Mouse (Mus musculus) MEL (cell line): ENCODE data around the gene Dnah7c. TPM values are rescaled to one million over a fixed set of nuclear protein-coding genes. Genes with fewer than 3 reads are reported as not detected.
"Not testable (repeated sequence)": the region's sequence is repeated elsewhere in the genome, so short reads cannot be mapped to it uniquely, and the experiment has no call there.

ENCODE experiments used
- DNase-seq: peaks from one replicate; pipeline ENCODE4 v3.0.0; 2011; ENCODE audit warnings: low read depth, low spot score
- H3K27ac ChIP-seq: 2 replicates; pipeline ENCODE4 v1.5.1; 2012; ENCODE audit warnings: low read depth, mild to moderate bottlenecking, control low read depth, low read length, moderate library complexity; ENCODE audit not compliant: control insufficient read depth
- H3K27me3 ChIP-seq, 2 experiments: fragments of 150-350 bp in 1 of 2; sonication (generic) in 1 of 2; 2 replicates each; pipeline ENCODE4 v1.6.1; 2012; ENCODE audit warnings: low read length in 2 of 2, mild to moderate bottlenecking in 2 of 2, improper control_type of control experiment in 1 of 2, moderate library complexity in 1 of 2; ENCODE audit not compliant: insufficient read depth in 2 of 2, control insufficient read depth in 1 of 2
- H3K36me3 ChIP-seq, 2 experiments: 2 replicates each; pipeline ENCODE4 v1.6.1; 2012 to 2014; ENCODE audit warnings: low read length in 2 of 2, improper control_type of control experiment in 1 of 2, inconsistent platforms in 1 of 2, mild to moderate bottlenecking in 1 of 2; ENCODE audit not compliant: insufficient read depth in 2 of 2, control insufficient read depth in 1 of 2
- H3K4me1 ChIP-seq, 2 experiments: fragments of 150-350 bp in 1 of 2; sonication (generic) in 1 of 2; 2 replicates each; pipeline ENCODE4 v1.6.1; 2012; ENCODE audit warnings: low read length in 2 of 2, improper control_type of control experiment in 1 of 2, mild to moderate bottlenecking in 1 of 2; ENCODE audit not compliant: insufficient read depth in 2 of 2, control insufficient read depth in 1 of 2
- H3K4me3 ChIP-seq, 2 experiments: fragments of 150-350 bp in 1 of 2; sonication (generic) in 1 of 2; 2 replicates each; pipeline ENCODE4 v1.5.1; 2012; ENCODE audit warnings: low read depth in 2 of 2, low read length in 2 of 2, mild to moderate bottlenecking in 2 of 2, moderate library complexity in 2 of 2, control low read depth in 1 of 2, improper control_type of control experiment in 1 of 2; ENCODE audit not compliant: control insufficient read depth in 1 of 2, insufficient read depth in 1 of 2
- H3K79me2 ChIP-seq: 2 replicates; pipeline ENCODE4 v1.6.1; 2012; ENCODE audit warnings: mild to moderate bottlenecking, low read length, moderate library complexity; ENCODE audit not compliant: control insufficient read depth, poor library complexity, insufficient read depth
- H3K9ac ChIP-seq: 2 replicates; pipeline ENCODE4 v1.6.1; 2012; ENCODE audit warnings: low read depth, mild to moderate bottlenecking, control low read depth, low read length, moderate library complexity; ENCODE audit not compliant: control insufficient read depth, poor library complexity, severe bottlenecking
- H3K9me3 ChIP-seq: fragments of 150-350 bp; sonication (generic); replicated peaks from 2 replicates; pipeline ENCODE4 v1.6.1; 2012; ENCODE audit warnings: mild to moderate bottlenecking, low read length, improper control_type of control experiment, moderate library complexity; ENCODE audit not compliant: insufficient read depth
- CHD2 ChIP-seq: IDR thresholded peaks from 2 replicates; pipeline ENCODE4 v1.6.1; 2011; ENCODE audit warnings: low read length, improper control_type of control experiment
- E2F4 ChIP-seq: IDR thresholded peaks from 2 replicates; pipeline ENCODE4 v1.6.1; 2011; ENCODE audit warnings: low read depth, low read length, improper control_type of control experiment, borderline replicate concordance
- ELF1 ChIP-seq: IDR thresholded peaks from 2 replicates; pipeline ENCODE4 v1.6.1; 2014; ENCODE audit warnings: low read depth, mild to moderate bottlenecking, inconsistent platforms, low read length, improper control_type of control experiment, moderate library complexity
- EP300 ChIP-seq, 2 experiments: IDR thresholded peaks; 2 replicates each; pipeline ENCODE4 v1.6.1; 2011; ENCODE audit warnings: improper control_type of control experiment in 2 of 2, low read length in 2 of 2, low read depth in 1 of 2, mild to moderate bottlenecking in 1 of 2
- ETS1 ChIP-seq: IDR thresholded peaks from 2 replicates; pipeline ENCODE4 v1.6.1; 2012; ENCODE audit warnings: low read depth, mild to moderate bottlenecking, inconsistent platforms, low read length, improper control_type of control experiment, moderate library complexity
- GABPA ChIP-seq: IDR thresholded peaks from 2 replicates; pipeline ENCODE4 v1.6.1; 2012; ENCODE audit warnings: low read depth, mild to moderate bottlenecking, inconsistent platforms, low read length, improper control_type of control experiment, moderate library complexity
- GATA1 ChIP-seq: IDR thresholded peaks from 2 replicates; pipeline ENCODE4 v1.6.1; 2011; ENCODE audit warnings: low read depth, low read length, improper control_type of control experiment
- MAFK ChIP-seq: IDR thresholded peaks from 2 replicates; pipeline ENCODE4 v1.6.1; 2011; ENCODE audit warnings: low read depth, mild to moderate bottlenecking, low read length, improper control_type of control experiment, borderline replicate concordance
- MAZ ChIP-seq: IDR thresholded peaks from 2 replicates; pipeline ENCODE4 v1.6.1; 2012; ENCODE audit warnings: low read depth, mild to moderate bottlenecking, inconsistent platforms, low read length, improper control_type of control experiment
- POLR2A ChIP-seq, 2 experiments: IDR thresholded peaks; 2 replicates each; pipeline ENCODE4 v1.6.1; 2011 to 2012; ENCODE audit warnings: low read length in 2 of 2, mild to moderate bottlenecking in 2 of 2, control low read depth in 1 of 2, improper control_type of control experiment in 1 of 2, low read depth in 1 of 2, moderate library complexity in 1 of 2; ENCODE audit not compliant: control insufficient read depth in 1 of 2, insufficient read depth in 1 of 2, poor library complexity in 1 of 2
- POLR2AphosphoS2 ChIP-seq: IDR thresholded peaks from 2 replicates; pipeline ENCODE4 v1.6.1; 2011; ENCODE audit warnings: low read length, improper control_type of control experiment
- POLR2AphosphoS5 ChIP-seq: IDR thresholded peaks from 2 replicates; pipeline ENCODE4 v1.6.1; 2012; ENCODE audit warnings: low read depth, borderline replicate concordance, mild to moderate bottlenecking, inconsistent platforms, low read length, moderate library complexity, mixed read lengths
- RAD21 ChIP-seq: IDR thresholded peaks from 2 replicates; pipeline ENCODE4 v1.6.1; 2011; ENCODE audit warnings: mild to moderate bottlenecking, low read depth, low read length, improper control_type of control experiment
- RCOR1 ChIP-seq: IDR thresholded peaks from 2 replicates; pipeline ENCODE4 v1.6.1; 2012; ENCODE audit warnings: low read depth, mild to moderate bottlenecking, inconsistent platforms, low read length, improper control_type of control experiment
- SIN3A ChIP-seq: IDR thresholded peaks from 2 replicates; pipeline ENCODE4 v1.6.1; 2012; ENCODE audit warnings: low read length, improper control_type of control experiment, inconsistent platforms
- TAL1 ChIP-seq: IDR thresholded peaks from 2 replicates; pipeline ENCODE4 v1.6.1; 2012; ENCODE audit warnings: mild to moderate bottlenecking, inconsistent platforms, low read length, moderate library complexity, mixed read lengths
- TCF12 ChIP-seq: IDR thresholded peaks from 2 replicates; pipeline ENCODE4 v1.6.1; 2014; ENCODE audit warnings: low read depth, mild to moderate bottlenecking, inconsistent platforms, low read length, improper control_type of control experiment, moderate library complexity
- UBTF ChIP-seq: IDR thresholded peaks from 2 replicates; pipeline ENCODE4 v1.6.1; 2012; ENCODE audit warnings: low read depth, mild to moderate bottlenecking, inconsistent platforms, low read length, improper control_type of control experiment, moderate library complexity, borderline replicate concordance; ENCODE audit not compliant: insufficient read depth
- USF1 ChIP-seq: IDR thresholded peaks from 2 replicates; pipeline ENCODE4 v1.6.1; 2014; ENCODE audit warnings: low read depth, mild to moderate bottlenecking, inconsistent platforms, low read length, improper control_type of control experiment, moderate library complexity
- ZKSCAN1 ChIP-seq: IDR thresholded peaks from 2 replicates; pipeline ENCODE4 v1.6.1; 2012; ENCODE audit warnings: low read depth, mild to moderate bottlenecking, inconsistent platforms, low read length, improper control_type of control experiment, moderate library complexity
- polyA plus RNA-seq, 2 experiments: library from polyadenylated mRNA; stranded (reverse) in 1 of 2; unstranded in 1 of 2; fragments of >175 nt in 1 of 2; fragments of >200 nt in 1 of 2; gene quantifications; 2 replicates each; pipeline versions ENCODE4 v1.2.1 to v1.2.4; 2012; ENCODE audit warnings: low replicate concordance in 2 of 2, low read depth in 1 of 2; ENCODE audit not compliant: insufficient read length in 2 of 2, insufficient read depth in 1 of 2, missing spikeins in 1 of 2
- total RNA-seq: library from RNA; depleted of rRNA; stranded (reverse); fragments of 300-350 nt; gene quantifications from 2 replicates; pipeline ENCODE4 v1.2.3, GENCODE M21; 2012

Gene Dnah7c
- total and polyA plus RNA-seq, 3 experiments = 0.01 TPM; not detected in 2

DNA sequence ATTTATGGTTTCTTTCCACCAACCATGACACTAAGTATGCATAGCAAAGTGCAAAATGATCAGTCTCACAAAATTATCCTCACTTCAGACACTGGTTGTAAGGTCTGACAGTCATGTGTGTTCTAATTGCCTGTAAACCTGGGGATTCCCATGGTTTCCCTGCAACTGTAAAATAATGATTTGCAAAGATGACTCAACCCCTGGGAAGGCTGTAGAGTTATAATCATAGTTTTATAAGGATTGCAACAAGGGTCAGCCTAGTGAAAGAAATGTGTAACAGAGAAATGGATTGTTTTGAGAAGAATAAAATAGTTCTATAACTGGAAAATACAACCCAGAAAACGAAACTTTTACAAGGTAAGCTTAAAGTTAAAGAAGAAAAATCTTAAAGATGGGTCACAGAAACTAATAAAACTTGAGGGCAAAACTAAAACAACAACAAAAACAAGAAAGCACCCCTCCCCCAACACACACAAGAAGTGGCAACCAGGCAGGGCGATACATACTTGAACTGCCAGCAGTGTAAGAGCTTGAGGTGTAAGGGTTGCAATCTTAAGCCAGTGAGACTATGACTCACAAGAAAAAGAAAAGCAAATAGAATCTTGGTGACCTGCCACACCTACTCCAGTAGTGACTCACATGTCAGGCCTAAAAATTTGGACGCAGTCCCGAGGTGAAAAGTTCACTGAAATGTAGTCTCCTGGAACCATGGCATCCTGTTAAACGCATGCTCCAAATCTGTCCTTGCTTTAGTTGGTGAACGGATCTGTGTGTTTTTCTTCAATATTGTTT is 16.9 kb upstream of the Dnah7c start:
- no peaks in the 10 kb centered on the region for H3K27me3 ChIP-seq
- no peaks in the 10 kb centered on the region for H3K36me3 ChIP-seq
- no peaks in the 10 kb centered on the region for H3K79me2 ChIP-seq
- no peak overlapping the region for H3K9ac ChIP-seq
- no peaks in the 10 kb centered on the region for H3K4me1 ChIP-seq
- no peak for DNase-seq
- H3K27ac ChIP-seq = no peak overlapping the region
- TF ChIP-seq USF1 (no peak), GATA1 (no peak), ZKSCAN1 (no peak), MAFK (no peak), EP300 (IDR thresholded peaks at IDR 0.05; ENCODE audit: low read depth in 1 of 2, low read length in 2 of 2) (no peak), UBTF (no peak), POLR2A (IDR thresholded peaks at IDR 0.05; ENCODE audit: control insufficient read depth in 1 of 2, insufficient read depth in 1 of 2, low read depth in 1 of 2, low read length in 2 of 2, poor library complexity in 1 of 2) (no peak), SIN3A (no peak), RAD21 (no peak), CHD2 (no peak), ETS1 (no peak), TAL1 (no peak), POLR2AphosphoS5 (no peak), TCF12 (no peak), MAZ (no peak), E2F4 (no peak), RCOR1 (no peak), GABPA (no peak), POLR2AphosphoS2 (no peak)
- H3K9me3 ChIP-seq = no peaks in the 10 kb centered on the region
- H3K4me3 ChIP-seq = no peak overlapping the region

DNA sequence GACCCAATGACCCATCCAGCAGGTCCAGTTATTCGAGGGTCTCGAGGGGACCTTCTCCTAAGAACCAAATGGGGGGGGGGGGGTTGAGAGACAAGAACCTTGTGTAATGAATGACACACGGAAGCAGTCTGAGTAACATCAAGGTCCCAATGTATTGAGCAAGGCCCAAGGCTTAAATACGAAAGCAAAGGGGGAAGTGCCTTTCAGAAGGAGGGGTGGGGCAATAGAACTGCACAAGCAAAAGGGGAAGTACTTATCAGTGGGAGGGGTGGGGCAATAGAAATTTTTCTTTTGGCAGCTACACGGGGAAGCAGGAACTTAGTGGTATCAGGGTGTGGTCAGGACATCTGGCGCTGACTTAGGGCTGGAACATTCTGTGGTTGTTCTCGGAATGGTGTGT is 10.6 kb upstream of the Dnah7c start:
- not testable (repeated sequence) for H3K9ac ChIP-seq, H3K79me2 ChIP-seq, H3K27me3 ChIP-seq, H3K36me3 ChIP-seq, H3K9me3 ChIP-seq, H3K4me1 ChIP-seq, H3K27ac ChIP-seq, H3K4me3 ChIP-seq
- TF ChIP-seq ELF1 = 0 out of 2 replicates have a peak, but pooled peaks have one; percentile 17
- DNase-seq = peak; percentile 65
